Comparison of ENCODE assay signal across 15 mouse cellular contexts in the genomic region with DNA sequence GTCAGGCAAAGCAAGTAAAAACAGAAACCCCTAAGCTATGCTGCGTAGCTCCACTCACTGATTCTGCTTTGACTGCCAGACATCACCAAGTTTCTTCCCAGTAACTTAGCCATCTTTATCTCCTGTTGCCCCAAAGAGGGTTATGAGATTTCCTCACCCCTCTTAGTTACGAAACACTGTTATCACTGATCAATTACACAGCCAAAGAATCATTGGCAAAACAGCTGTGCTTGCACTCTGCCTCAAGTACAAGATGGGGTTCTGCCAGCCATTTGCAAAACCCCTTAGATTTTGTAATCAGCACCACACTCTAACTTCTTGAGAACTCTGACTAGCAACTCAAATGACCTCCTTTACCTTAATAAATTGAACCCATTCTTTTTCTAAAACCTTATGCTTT.
"Had no signal": no experiment of that assay in that cellular context is flagged by ENCODE, and none has a peak within 500 bp of the region (broad histone marks: within the 10 kb centered on the region; RNA-seq: fewer than 3 reads in every experiment).

No protein-coding gene starts in this region.

- H3K4me2 ChIP-seq: limb, embryonic 13.5 days; liver, embryonic 15.5 days; midbrain, embryonic 12.5 days; midbrain, embryonic 15.5 days had no signal

- H3K27ac ChIP-seq: limb, embryonic 10.5 days; limb, embryonic 13.5 days; liver, embryonic 15.5 days; midbrain, embryonic 12.5 days; midbrain, embryonic 15.5 days; stomach, postnatal 0 days had no signal

- DNase-seq: kidney, adult 18-20 months; kidney, adult 9 months; kidney, postnatal 14 days; kidney, postnatal 4 days; liver; lung, adult 2 months; thymus, postnatal 25 days had no signal

- ATAC-seq: intestine, embryonic 16.5 days; midbrain, embryonic 15.5 days had no signal

- H3K9me3 ChIP-seq: limb, embryonic 10.5 days; limb, embryonic 13.5 days; liver, embryonic 15.5 days; midbrain, embryonic 12.5 days; midbrain, embryonic 15.5 days had no signal

- H3K27me3 ChIP-seq: limb, embryonic 13.5 days; liver, embryonic 15.5 days; midbrain, embryonic 12.5 days; midbrain, embryonic 15.5 days had no signal

- H3K4me1 ChIP-seq: limb, embryonic 10.5 days; limb, embryonic 13.5 days; liver, embryonic 15.5 days had no signal

- H3K9ac ChIP-seq: limb, embryonic 13.5 days; liver, embryonic 15.5 days; midbrain, embryonic 12.5 days; midbrain, embryonic 15.5 days had no signal

- H3K4me3 ChIP-seq: limb, embryonic 10.5 days; limb, embryonic 13.5 days; liver, embryonic 15.5 days; midbrain, embryonic 12.5 days; midbrain, embryonic 15.5 days; myocyte had no signal
